Mouse (Mus musculus) liver, postnatal 0 days (tissue): ENCODE results near the gene Pgpep1. TPM values are rescaled to one million over a fixed set of nuclear protein-coding genes. Genes with fewer than 3 reads are reported as not detected.

Experiments used
- ATAC-seq: fragments of 200-750 bp; cut with Nextera tagmentation; 2 replicates; pipeline ENCODE4 v1.8.0; 2017; ENCODE audit warnings: mild to moderate bottlenecking, moderate library complexity
- DNase-seq: peaks from one replicate; pipeline ENCODE4 v3.0.0-alpha.2; 2016
- H3K27ac ChIP-seq: fragments of 300-500 bp; sonication (generic); 2 replicates; pipeline ENCODE4 v1.5.1; 2014; ENCODE audit warnings: antibody characterized with exemption, moderate library complexity, mild to moderate bottlenecking, low read depth
- H3K27me3 ChIP-seq: fragments of 300-500 bp; sonication (generic); 2 replicates; pipeline ENCODE4 v1.6.1; 2014; ENCODE audit warnings: low read length, control low read depth, mixed read lengths; ENCODE audit not compliant: insufficient read depth
- H3K36me3 ChIP-seq: fragments of 300-500 bp; sonication (generic); replicated peaks from 2 replicates; pipeline ENCODE4 v1.6.1; 2014; ENCODE audit warnings: mild to moderate bottlenecking, control low read depth, low read length, moderate library complexity, mixed read lengths; ENCODE audit not compliant: insufficient read depth
- H3K4me1 ChIP-seq: fragments of 300-500 bp; sonication (generic); 2 replicates; pipeline ENCODE4 v1.6.1; 2014; ENCODE audit warnings: antibody characterized with exemption, mild to moderate bottlenecking, control low read depth; ENCODE audit not compliant: insufficient read depth
- H3K4me2 ChIP-seq: fragments of 300-500 bp; sonication (generic); 2 replicates; pipeline ENCODE4 v1.6.1; 2014; ENCODE audit warnings: low read depth, mild to moderate bottlenecking, low read length, moderate library complexity, mixed read lengths
- H3K4me3 ChIP-seq: fragments of 300-500 bp; sonication (generic); 2 replicates; pipeline ENCODE4 v1.5.1; 2014; ENCODE audit warnings: low read depth, low read length
- H3K9ac ChIP-seq: fragments of 300-500 bp; sonication (generic); replicated peaks from 2 replicates; pipeline ENCODE4 v1.6.1; 2014; ENCODE audit warnings: mild to moderate bottlenecking, moderate library complexity
- H3K9me3 ChIP-seq: fragments of 300-500 bp; sonication (generic); 2 replicates; pipeline ENCODE4 v1.6.1; 2016; ENCODE audit warnings: mild to moderate bottlenecking, control low read depth, low read length, mixed read lengths
- CTCF ChIP-seq: sonication (generic); IDR thresholded peaks from 2 replicates; pipeline ENCODE4 v1.5.1; 2016; ENCODE audit warnings: antibody characterized with exemption, low read depth
- EP300 ChIP-seq: IDR thresholded peaks from 2 replicates; pipeline ENCODE4 v1.6.1; 2016; ENCODE audit warnings: antibody characterized with exemption, low read depth, mild to moderate bottlenecking
- WGBS: fragments of 180-500 bp; shearing (Covaris S2); extraction: QIAGEN DNeasy Blood & Tissue Kit; methylation state at CpG from one replicate; pipeline ENCODE4 v1.1.7; 2014; ENCODE audit not compliant: insufficient replicate concordance; 5-methylcytosine and 5-hydroxymethylcytosine counted together
- polyA plus RNA-seq: library from polyadenylated mRNA; unstranded; fragments of >200 nt; fragmentation: Nextera tagmentation; extraction: Ambion mirVana; gene quantifications from 2 replicates; pipeline ENCODE4 v1.2.1, GENCODE M21; 2015

The Pgpep1 gene
- polyA plus RNA-seq, result 31.0 and 32.2 TPM in 2 replicates

DNA sequence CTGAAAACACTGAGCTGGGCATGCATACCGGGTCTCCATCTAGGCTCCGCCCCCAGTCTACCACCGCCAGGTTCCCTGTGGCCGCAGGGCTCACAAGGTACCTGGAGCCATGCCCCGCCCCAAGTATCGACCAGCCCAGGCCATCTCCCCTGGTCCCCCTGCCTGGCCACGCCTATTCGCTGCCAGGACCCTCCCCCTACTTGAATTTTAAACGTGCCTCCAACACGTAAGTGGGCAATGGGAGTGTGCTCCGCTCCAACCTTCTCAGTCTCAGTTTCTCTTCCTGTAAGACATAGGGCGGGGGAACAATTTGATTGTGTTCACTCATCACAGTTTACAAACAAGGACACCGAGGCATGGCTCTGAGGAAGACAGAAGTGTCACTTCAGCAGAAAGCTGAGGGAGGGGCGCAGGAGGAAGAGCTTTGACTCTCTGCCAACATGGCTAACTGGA lies at the start of gene Pgpep1:
TSS of gene Pgpep1 (minus strand) at position 116 of the 453 bp plus-strand sequence.
- H3K4me3 ChIP-seq, result peak within 1 kb of the TSS; percentile 78
- DNase-seq (peak; percentile 72), ATAC-seq (peak; percentile 44)
- no peaks in the 10 kb centered on the region for H3K9me3 ChIP-seq
- no peaks in the 10 kb centered on the region for H3K27me3 ChIP-seq
- peak within 1 kb of the TSS; percentile 91 for H3K4me2 ChIP-seq
- H3K36me3 ChIP-seq, result peaks cover 8% of the 10 kb centered on the region
- WGBS, result 3% methylated on average over 14 of the region's 14 CpGs
- peak within 1 kb of the TSS; percentile 93 for H3K27ac ChIP-seq
- peaks cover 25% of the 10 kb centered on the region for H3K4me1 ChIP-seq
- peak within 1 kb of the TSS; percentile 73 for H3K9ac ChIP-seq
- TF ChIP-seq CTCF (no peak), EP300 (no peak)

DNA sequence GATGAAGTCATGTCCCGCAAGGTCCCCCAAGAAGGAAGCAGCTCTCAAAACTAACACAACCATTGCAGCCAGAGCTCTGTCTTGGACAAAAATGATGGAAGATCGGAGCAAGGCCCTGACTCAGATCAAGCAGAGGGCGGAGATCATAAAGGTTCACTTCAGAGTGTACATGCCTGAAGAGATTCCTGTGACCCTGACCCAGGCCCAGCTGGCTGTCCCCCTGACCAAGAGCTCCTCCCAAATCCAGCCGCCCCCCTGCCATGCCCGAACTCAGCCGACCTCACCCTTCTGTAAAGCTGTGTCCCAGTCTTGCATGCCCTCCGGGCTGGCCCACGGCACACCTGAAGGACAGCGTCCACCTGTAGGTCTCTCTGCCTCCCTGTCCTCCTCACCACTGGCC lies 49.6 kb upstream of the Pgpep1 start:
- WGBS, result 78% methylated on average over 9 of the region's 9 CpGs
- Histone ChIP-seq H3K4me3 (no peak overlapping the region), H3K27me3 (no peaks in the 10 kb centered on the region), H3K4me2 (no peak overlapping the region), H3K36me3 (no peaks in the 10 kb centered on the region), H3K27ac (no peak overlapping the region), H3K9ac (no peak overlapping the region), H3K4me1 (no peaks in the 10 kb centered on the region), H3K9me3 (no peaks in the 10 kb centered on the region)
- no peak for TF ChIP-seq CTCF
- no peak for TF ChIP-seq EP300
- DNase-seq (no peak), ATAC-seq (no peak)

DNA sequence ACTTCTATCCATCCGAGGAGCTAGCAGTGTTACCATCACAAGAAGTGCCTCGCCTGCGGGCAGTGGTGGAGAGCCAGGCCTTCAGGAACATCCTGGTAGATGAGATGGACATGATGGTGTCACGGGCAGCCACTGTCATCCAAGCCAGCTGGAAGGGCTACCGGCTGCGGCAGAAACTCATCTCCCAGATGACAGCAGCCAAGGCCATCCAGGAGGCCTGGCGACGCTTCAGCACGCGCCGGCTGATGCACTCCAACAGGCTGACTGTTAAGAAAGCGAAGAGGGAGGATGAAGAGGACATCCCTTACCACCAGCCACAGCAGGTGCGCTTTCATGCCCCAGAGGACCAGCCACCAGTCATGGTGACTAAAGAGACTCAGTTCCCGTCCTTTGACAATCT lies 48.1 kb upstream of the Pgpep1 start:
- Histone ChIP-seq H3K27me3 (no peaks in the 10 kb centered on the region), H3K9ac (no peak overlapping the region), H3K4me2 (no peak overlapping the region), H3K36me3 (no peaks in the 10 kb centered on the region), H3K4me1 (no peaks in the 10 kb centered on the region), H3K9me3 (no peaks in the 10 kb centered on the region), H3K4me3 (no peak overlapping the region), H3K27ac (no peak overlapping the region)
- DNase-seq (no peak), ATAC-seq (no peak)
- TF ChIP-seq EP300 (no peak), CTCF (no peak)
- 78% methylated on average over 14 of the region's 14 CpGs for WGBS

DNA sequence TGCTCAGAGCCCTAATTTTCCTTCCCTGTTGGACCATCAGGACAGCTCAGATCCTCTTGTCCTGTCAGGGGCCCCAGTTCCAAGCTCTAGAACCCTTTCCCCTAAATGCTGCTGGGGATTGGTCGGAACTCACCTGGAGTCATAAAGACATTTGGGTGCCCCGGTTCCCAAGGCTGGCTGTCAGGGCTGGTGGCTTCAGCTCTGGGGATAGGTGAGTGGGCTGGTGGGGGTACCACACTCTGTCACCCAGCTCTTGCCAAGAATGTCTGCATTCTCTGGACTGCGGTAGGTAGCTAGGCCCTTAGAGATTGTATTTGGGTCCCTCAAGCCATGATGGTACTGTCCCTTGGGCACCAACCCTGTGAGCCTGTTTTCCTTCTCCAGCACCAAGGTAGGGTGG lies 43.1 kb upstream of the Pgpep1 start, which contains the start of gene Iqcn:
TSS of gene Iqcn (plus strand) at position 171 of the 400 bp plus-strand sequence.
- WGBS, result 86% methylated on average over 3 of the region's 3 CpGs
- Histone ChIP-seq H3K9ac (no peak within 1 kb of the TSS), H3K9me3 (no peaks in the 10 kb centered on the region), H3K27ac (no peak within 1 kb of the TSS), H3K4me2 (no peak within 1 kb of the TSS), H3K4me3 (no peak within 1 kb of the TSS), H3K4me1 (peaks cover 11% of the 10 kb centered on the region), H3K36me3 (no peaks in the 10 kb centered on the region), H3K27me3 (no peaks in the 10 kb centered on the region)
- DNase-seq (no peak), ATAC-seq (no peak)
- TF ChIP-seq CTCF (no peak), EP300 (no peak)

DNA sequence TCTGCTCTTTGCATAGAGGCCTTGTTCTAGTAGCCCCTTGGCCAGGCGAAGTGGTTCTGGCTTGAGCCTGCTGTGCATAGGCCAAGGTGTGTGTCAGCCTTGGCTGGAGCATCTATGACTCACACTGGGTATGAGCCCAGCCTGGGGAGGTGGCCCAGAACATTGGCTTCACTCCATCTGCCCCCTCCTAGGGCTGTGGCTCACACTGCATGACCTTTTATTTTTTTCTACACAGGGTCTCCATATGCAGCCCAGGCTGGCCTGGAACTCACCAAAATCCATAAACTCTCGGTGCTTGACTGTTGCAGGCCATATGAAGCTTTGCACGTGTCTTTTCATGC lies 42.6 kb upstream of the Pgpep1 start:
- Histone ChIP-seq H3K27ac (no peak overlapping the region), H3K9me3 (no peaks in the 10 kb centered on the region), H3K36me3 (no peaks in the 10 kb centered on the region), H3K9ac (no peak overlapping the region), H3K27me3 (no peaks in the 10 kb centered on the region), H3K4me3 (no peak overlapping the region), H3K4me1 (peaks cover 15% of the 10 kb centered on the region), H3K4me2 (no peak overlapping the region)
- ATAC-seq (no peak), DNase-seq (no peak)
- TF ChIP-seq EP300 (no peak), CTCF (no peak)
- 82% methylated on average over 3 of the region's 3 CpGs for WGBS

DNA sequence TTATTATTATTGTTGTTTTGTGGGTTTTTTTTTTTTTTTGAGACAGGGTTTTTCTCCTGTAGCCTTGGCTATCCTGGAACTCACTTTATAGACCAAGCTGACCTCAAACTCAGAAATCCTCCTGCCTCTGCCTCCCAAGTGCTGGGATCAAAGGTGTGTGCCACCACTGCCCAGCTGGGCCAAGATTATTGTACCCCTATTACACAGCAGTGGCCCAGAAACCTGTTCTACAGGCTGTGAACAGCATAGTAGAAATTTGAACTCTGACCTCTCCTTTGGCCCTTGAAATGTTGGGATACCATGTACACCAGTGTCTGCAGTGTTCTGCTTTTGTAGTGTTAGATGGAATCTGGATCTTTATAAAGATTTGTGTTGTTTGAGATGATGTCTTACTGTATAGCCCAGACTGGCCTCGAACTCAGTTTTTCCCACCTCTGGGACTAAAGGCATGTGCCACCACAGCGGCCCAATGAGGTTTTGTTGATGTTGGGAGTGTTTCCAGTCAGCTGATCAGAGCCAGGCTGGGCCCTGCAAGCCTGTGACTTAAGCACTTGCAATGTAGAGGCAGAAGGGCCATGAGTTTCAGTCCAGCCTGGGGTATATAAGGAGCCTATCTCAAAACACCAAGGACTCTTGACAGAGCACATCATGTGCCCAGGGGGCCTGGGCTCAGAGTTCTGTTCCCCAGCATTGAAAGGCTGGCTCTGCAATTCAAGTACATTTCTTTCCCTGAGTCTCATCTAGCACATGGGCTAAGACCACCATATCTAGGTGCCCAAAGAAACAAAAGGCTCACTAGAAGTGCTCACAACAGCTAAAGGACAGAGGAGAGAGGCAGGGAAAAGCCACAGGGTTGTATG lies 42.0 kb upstream of the Pgpep1 start:
- ATAC-seq, result no peak
- H3K27me3 ChIP-seq, result no peaks in the 10 kb centered on the region
- H3K4me2 ChIP-seq, result no peak overlapping the region
- H3K36me3 ChIP-seq, result no peaks in the 10 kb centered on the region
- TF ChIP-seq CTCF, result no peak
- no peak for TF ChIP-seq EP300
- DNase-seq, result no peak
- no peaks in the 10 kb centered on the region for H3K9me3 ChIP-seq
- 79% methylated on average over 2 of the region's 2 CpGs for WGBS
- peaks cover 21% of the 10 kb centered on the region for H3K4me1 ChIP-seq
- H3K4me3 ChIP-seq, result no peak overlapping the region
- H3K9ac ChIP-seq, result no peak overlapping the region
- no peak overlapping the region for H3K27ac ChIP-seq
